Mouse (Mus musculus): Measurements from ENCODE around the gene Ccdc113.

DNA sequence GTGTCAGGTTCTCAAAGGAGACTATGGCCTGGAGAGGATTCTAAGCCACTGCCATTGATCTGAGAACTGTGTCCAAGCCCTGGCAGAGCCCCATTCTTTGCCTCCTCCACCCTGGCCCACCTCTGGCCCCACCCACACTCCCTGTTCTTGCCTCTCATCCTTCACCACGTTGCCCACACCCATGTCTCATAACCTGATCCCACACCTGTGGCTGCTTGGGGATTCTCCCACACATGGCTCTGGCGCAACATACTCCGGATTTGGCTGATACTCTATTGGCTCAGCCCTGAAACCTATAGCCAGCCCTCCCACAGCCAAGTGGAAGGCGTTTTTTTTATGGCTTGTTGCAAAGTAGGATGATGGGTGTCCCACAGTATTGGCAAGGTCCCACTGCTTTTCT lies 41.8 kb upstream of the Ccdc113 start:
- no peak for TF ChIP-seq CTCF (IDR thresholded peaks at IDR 0.05; ENCODE audit: borderline replicate concordance, insufficient read depth, low read length)
- no peak for TF ChIP-seq POLR2A (IDR thresholded peaks at IDR 0.05; ENCODE audit: low read depth, low read length)

Data from embryonic fibroblast, embryonic 13.5 days (primary cell).